Mouse (Mus musculus) embryonic facial prominence, embryonic 12.5 days (tissue): ENCODE results near the gene Fmnl2. TPM values are rescaled to one million over a fixed set of nuclear protein-coding genes. Genes with fewer than 3 reads are reported as not detected.

ENCODE experiments used
- ATAC-seq: fragments of 200-750 bp; cut with Nextera tagmentation; 2 replicates; pipeline ENCODE4 v1.8.0; 2017; ENCODE audit not compliant: insufficient number of reproducible peaks, insufficient read depth, low FRiP score, low TSS enrichment
- H3K27ac ChIP-seq: fragments of 300-500 bp; sonication (generic); 2 replicates; pipeline ENCODE4 v1.5.1; 2016; ENCODE audit warnings: mild to moderate bottlenecking
- H3K27me3 ChIP-seq: fragments of 300-500 bp; sonication (generic); 2 replicates; pipeline ENCODE4 v1.6.1; 2016; ENCODE audit warnings: mild to moderate bottlenecking, moderate library complexity
- H3K36me3 ChIP-seq: fragments of 300-500 bp; sonication (generic); 2 replicates; pipeline ENCODE4 v1.6.1; 2016; ENCODE audit warnings: mild to moderate bottlenecking
- H3K4me1 ChIP-seq: fragments of 300-500 bp; sonication (generic); 2 replicates; pipeline ENCODE4 v1.6.1; 2016
- H3K4me2 ChIP-seq: fragments of 300-500 bp; sonication (generic); replicated peaks from 2 replicates; pipeline ENCODE4 v1.6.1; 2016; ENCODE audit warnings: mild to moderate bottlenecking, moderate library complexity
- H3K4me3 ChIP-seq: fragments of 300-500 bp; sonication (generic); 2 replicates; pipeline ENCODE4 v1.5.1; 2016; ENCODE audit warnings: mild to moderate bottlenecking
- H3K9ac ChIP-seq: fragments of 300-500 bp; sonication (generic); 2 replicates; pipeline ENCODE4 v1.6.1; 2016; ENCODE audit warnings: mild to moderate bottlenecking, moderate library complexity
- H3K9me3 ChIP-seq: fragments of 300-500 bp; sonication (generic); 2 replicates; pipeline ENCODE4 v1.6.1; 2016; ENCODE audit warnings: mild to moderate bottlenecking, moderate library complexity
- WGBS: fragments of 180-500 bp; shearing (Covaris S2); methylation state at CpG from one replicate; pipeline ENCODE4 v1.1.7; 2016; 5-methylcytosine and 5-hydroxymethylcytosine counted together
- polyA plus RNA-seq: library from polyadenylated mRNA; unstranded; fragments of >200 nt; fragmentation: Nextera tagmentation; extraction: Ambion mirVana; gene quantifications from 2 replicates; pipeline ENCODE4 v1.2.1, GENCODE M21; 2016

The Fmnl2 gene
- 13.8 and 14.6 TPM in 2 replicates for polyA plus RNA-seq

GRCm38 (mm10) chr2:52857611-52858528 lies at the start of gene Fmnl2:
Fmnl2 (plus strand) TSS chr2:52857860.
- ATAC-seq: peak; percentile 81
- H3K27ac ChIP-seq: peak within 1 kb of the TSS; percentile 90
- H3K36me3 ChIP-seq: no peaks in the 10 kb centered on the region
- H3K9me3 ChIP-seq: no peaks in the 10 kb centered on the region
- H3K4me2 ChIP-seq: peak within 1 kb of the TSS; percentile 66
- H3K4me1 ChIP-seq: peaks cover 29% of the 10 kb centered on the region
- under 1% methylated on average over 112 of the region's 114 CpGs for WGBS
- peak within 1 kb of the TSS; percentile 95 for H3K9ac ChIP-seq
- H3K4me3 ChIP-seq: peak within 1 kb of the TSS; percentile 94
- no peaks in the 10 kb centered on the region for H3K27me3 ChIP-seq

- H3K4me3 ChIP-seq: no peak overlapping the region
- H3K4me1 ChIP-seq: no peaks in the 10 kb centered on the region
- no peak overlapping the region for H3K9ac ChIP-seq
- H3K27ac ChIP-seq: no peak overlapping the region
- no peak overlapping the region for H3K4me2 ChIP-seq
- no peaks in the 10 kb centered on the region for H3K9me3 ChIP-seq
- ATAC-seq: no peak
- H3K36me3 ChIP-seq: no peaks in the 10 kb centered on the region
- H3K27me3 ChIP-seq: no peaks in the 10 kb centered on the region
- 80% methylated on average over 5 of the region's 5 CpGs for WGBS
Measured at GRCm38 (mm10) chr2:52809988-52810387, 47.7 kb upstream of the Fmnl2 start.

GRCm38 (mm10) chr2:52811691-52812090 lies 46.0 kb upstream of the Fmnl2 start:
- no peaks in the 10 kb centered on the region for H3K27me3 ChIP-seq
- H3K27ac ChIP-seq: no peak overlapping the region
- no peak overlapping the region for H3K9ac ChIP-seq
- no peak overlapping the region for H3K4me3 ChIP-seq
- H3K4me1 ChIP-seq: no peaks in the 10 kb centered on the region
- no peaks in the 10 kb centered on the region for H3K9me3 ChIP-seq
- no peak for ATAC-seq
- H3K4me2 ChIP-seq: no peak overlapping the region
- no peaks in the 10 kb centered on the region for H3K36me3 ChIP-seq
- 17% methylated on average over 5 of the region's 5 CpGs for WGBS

GRCm38 (mm10) chr2:52817341-52817740 lies 40.3 kb upstream of the Fmnl2 start:
- Histone ChIP-seq H3K9me3 (no peaks in the 10 kb centered on the region), H3K4me2 (no peak overlapping the region), H3K27ac (no peak overlapping the region), H3K36me3 (no peaks in the 10 kb centered on the region), H3K9ac (no peak overlapping the region), H3K4me3 (no peak overlapping the region), H3K27me3 (no peaks in the 10 kb centered on the region), H3K4me1 (no peaks in the 10 kb centered on the region)
- no peak for ATAC-seq
- WGBS: 88% methylated on average over 1 of the region's 1 CpGs

GRCm38 (mm10) chr2:52818944-52819343 lies 38.7 kb upstream of the Fmnl2 start:
- Histone ChIP-seq H3K27me3 (no peaks in the 10 kb centered on the region), H3K27ac (no peak overlapping the region), H3K9ac (no peak overlapping the region), H3K4me1 (no peaks in the 10 kb centered on the region), H3K4me2 (no peak overlapping the region), H3K36me3 (no peaks in the 10 kb centered on the region), H3K9me3 (no peaks in the 10 kb centered on the region), H3K4me3 (no peak overlapping the region)
- ATAC-seq: no peak
- WGBS: 77% methylated on average over 4 of the region's 4 CpGs

- no peak overlapping the region for H3K4me3 ChIP-seq
- H3K27me3 ChIP-seq: no peaks in the 10 kb centered on the region
- ATAC-seq: no peak
- WGBS: 80% methylated on average over 2 of the region's 2 CpGs
- no peak overlapping the region for H3K27ac ChIP-seq
- H3K9me3 ChIP-seq: no peaks in the 10 kb centered on the region
- H3K9ac ChIP-seq: no peak overlapping the region
- no peaks in the 10 kb centered on the region for H3K36me3 ChIP-seq
- H3K4me1 ChIP-seq: no peaks in the 10 kb centered on the region
- no peak overlapping the region for H3K4me2 ChIP-seq
Measured at GRCm38 (mm10) chr2:52822214-52822613, 35.4 kb upstream of the Fmnl2 start.

GRCm38 (mm10) chr2:52828077-52828476 lies 29.6 kb upstream of the Fmnl2 start:
- 0 out of 2 replicates have a peak, but pooled peaks cover 3% of the 10 kb centered on the region for H3K9me3 ChIP-seq
- H3K27me3 ChIP-seq: no peaks in the 10 kb centered on the region
- no peak overlapping the region for H3K9ac ChIP-seq
- no peak overlapping the region for H3K4me2 ChIP-seq
- ATAC-seq: no peak
- WGBS: 86% methylated on average over 4 of the region's 4 CpGs
- no peak overlapping the region for H3K27ac ChIP-seq
- H3K4me1 ChIP-seq: no peaks in the 10 kb centered on the region
- no peaks in the 10 kb centered on the region for H3K36me3 ChIP-seq
- no peak overlapping the region for H3K4me3 ChIP-seq

- Histone ChIP-seq H3K36me3 (no peaks in the 10 kb centered on the region), H3K4me1 (no peaks in the 10 kb centered on the region), H3K9ac (no peak overlapping the region), H3K4me2 (no peak overlapping the region), H3K27ac (no peak overlapping the region), H3K9me3 (0 out of 2 replicates have a peak, but pooled peaks cover 3% of the 10 kb centered on the region), H3K27me3 (no peaks in the 10 kb centered on the region), H3K4me3 (no peak overlapping the region)
- ATAC-seq: no peak
- 85% methylated on average over 4 of the region's 4 CpGs for whole genome bisulfite sequencing
Measured at GRCm38 (mm10) chr2:52830513-52830912, 27.1 kb upstream of the Fmnl2 start.

GRCm38 (mm10) chr2:52831585-52831984 lies 26.1 kb upstream of the Fmnl2 start:
- Histone ChIP-seq H3K27ac (no peak overlapping the region), H3K4me3 (no peak overlapping the region), H3K9me3 (0 out of 2 replicates have a peak, but pooled peaks cover 3% of the 10 kb centered on the region), H3K4me2 (no peak overlapping the region), H3K4me1 (no peaks in the 10 kb centered on the region), H3K27me3 (no peaks in the 10 kb centered on the region), H3K36me3 (no peaks in the 10 kb centered on the region), H3K9ac (no peak overlapping the region)
- no peak for ATAC-seq
- WGBS: 87% methylated on average over 2 of the region's 2 CpGs

- 0 out of 2 replicates have a peak, but pooled peaks cover 3% of the 10 kb centered on the region for H3K9me3 ChIP-seq
- no peaks in the 10 kb centered on the region for H3K27me3 ChIP-seq
- no peak for ATAC-seq
- H3K4me2 ChIP-seq: no peak overlapping the region
- H3K36me3 ChIP-seq: no peaks in the 10 kb centered on the region
- no peak overlapping the region for H3K9ac ChIP-seq
- H3K4me3 ChIP-seq: no peak overlapping the region
- H3K27ac ChIP-seq: no peak overlapping the region
- H3K4me1 ChIP-seq: no peaks in the 10 kb centered on the region
- WGBS: 74% methylated on average over 3 of the region's 3 CpGs
Measured at GRCm38 (mm10) chr2:52835726-52836125, 21.9 kb upstream of the Fmnl2 start.

- 68% methylated on average over 4 of the region's 4 CpGs for WGBS
- Histone ChIP-seq H3K36me3 (no peaks in the 10 kb centered on the region), H3K4me1 (no peaks in the 10 kb centered on the region), H3K4me3 (no peak overlapping the region), H3K9ac (no peak overlapping the region), H3K9me3 (no peaks in the 10 kb centered on the region), H3K4me2 (no peak overlapping the region), H3K27ac (no peak overlapping the region), H3K27me3 (no peaks in the 10 kb centered on the region)
- ATAC-seq: no peak
Measured at GRCm38 (mm10) chr2:52839074-52839473, 18.6 kb upstream of the Fmnl2 start.

GRCm38 (mm10) chr2:52839868-52840267 lies 17.8 kb upstream of the Fmnl2 start:
- 79% methylated on average over 3 of the region's 3 CpGs for WGBS
- H3K4me2 ChIP-seq: no peak overlapping the region
- no peak overlapping the region for H3K9ac ChIP-seq
- H3K4me3 ChIP-seq: no peak overlapping the region
- no peaks in the 10 kb centered on the region for H3K4me1 ChIP-seq
- no peaks in the 10 kb centered on the region for H3K9me3 ChIP-seq
- H3K27me3 ChIP-seq: no peaks in the 10 kb centered on the region
- no peak overlapping the region for H3K27ac ChIP-seq
- no peak for ATAC-seq
- no peaks in the 10 kb centered on the region for H3K36me3 ChIP-seq
